Mouse (Mus musculus) right cerebral cortex, postnatal 25 days (tissue): ENCODE results near the gene Xpot.

Source experiments
- DNase-seq: peaks from one replicate; pipeline ENCODE4 v3.0.0; 2022

The Xpot gene

GRCm38 (mm10) chr10:121615935-121616334 lies 10.2 kb downstream of the Xpot start:
- no peak for DNase-seq

GRCm38 (mm10) chr10:121615146-121615870 lies 10.8 kb downstream of the Xpot start:
- DNase-seq = no peak

- no peak for DNase-seq
Observed at GRCm38 (mm10) chr10:121613570-121613969, 12.6 kb downstream of the Xpot start.

- no peak for DNase-seq
Observed at GRCm38 (mm10) chr10:121612448-121612847, 13.7 kb downstream of the Xpot start.

GRCm38 (mm10) chr10:121611587-121611986 lies 14.5 kb downstream of the Xpot start:
- no peak for DNase-seq

- DNase-seq = no peak
Observed at GRCm38 (mm10) chr10:121608177-121608576, 18.0 kb downstream of the Xpot start.

GRCm38 (mm10) chr10:121604632-121605344 lies 21.3 kb downstream of the Xpot start:
- no peak for DNase-seq

- no peak for DNase-seq
Observed at GRCm38 (mm10) chr10:121603556-121603955, 22.6 kb downstream of the Xpot start.

GRCm38 (mm10) chr10:121601272-121601671 lies 24.9 kb downstream of the Xpot start:
- DNase-seq = no peak

- DNase-seq = no peak
Observed at GRCm38 (mm10) chr10:121596580-121596979, 29.6 kb downstream of the Xpot start.

GRCm38 (mm10) chr10:121591106-121591505 lies 35.0 kb downstream of the Xpot start:
- DNase-seq = no peak

GRCm38 (mm10) chr10:121587371-121587840 lies 38.7 kb downstream of the Xpot start:
- no peak for DNase-seq

GRCm38 (mm10) chr10:121586675-121587370 lies 39.3 kb downstream of the Xpot start, which contains the start of gene Tbk1:
Gene Tbk1, minus strand, starts transcription at chr10:121586787.
- DNase-seq = peak; percentile 94

- DNase-seq = no peak
Observed at GRCm38 (mm10) chr10:121585791-121586642, 40.1 kb downstream of the Xpot start.

- DNase-seq = no peak
Observed at GRCm38 (mm10) chr10:121585056-121585790, 40.9 kb downstream of the Xpot start.

- no peak for DNase-seq
Observed at GRCm38 (mm10) chr10:121584033-121584432, 42.1 kb downstream of the Xpot start.

GRCm38 (mm10) chr10:121583016-121583415 lies 43.1 kb downstream of the Xpot start:
- no peak for DNase-seq

GRCm38 (mm10) chr10:121582287-121582686 lies 43.8 kb downstream of the Xpot start:
- no peak for DNase-seq

GRCm38 (mm10) chr10:121581405-121581804 lies 44.7 kb downstream of the Xpot start:
- no peak for DNase-seq

GRCm38 (mm10) chr10:121580381-121580780 lies 45.8 kb downstream of the Xpot start:
- no peak for DNase-seq

GRCm38 (mm10) chr10:121576372-121576771 lies 49.8 kb downstream of the Xpot start:
- DNase-seq = no peak
